Mouse (Mus musculus): ENCODE results near the gene Mical3. TPM values are rescaled to one million over a fixed set of nuclear protein-coding genes. Genes with fewer than 3 reads are reported as not detected.
"Not testable (repeated sequence)": the region's sequence is repeated elsewhere in the genome, so short reads cannot be mapped to it uniquely, and the experiment has no call there.

The Mical3 gene
- polyA plus RNA-seq, 1 experiment from 2014 or later = 27.4 TPM

- no peak overlapping the region for H3K4me2 ChIP-seq (replicated peaks; ENCODE audit: low read depth, low read length)
- no peak overlapping the region for H3K27ac ChIP-seq (ENCODE audit: low read depth, low read length)
- no peak overlapping the region for H3K4me3 ChIP-seq (ENCODE audit: low read depth, low read length)
- no peak overlapping the region for H3K9ac ChIP-seq (ENCODE audit: low read depth, low read length)
- no peaks in the 10 kb centered on the region for H3K36me3 ChIP-seq (ENCODE audit: control insufficient read depth, insufficient read depth, low read length)
- no peaks in the 10 kb centered on the region for H3K9me3 ChIP-seq (ENCODE audit: control insufficient read depth, low read length)
- DNase-seq (ENCODE audit: low spot score) (no peak), ATAC-seq (ENCODE audit: low FRiP score) (no peak)
- H3K27me3 ChIP-seq (ENCODE audit: control insufficient read depth, insufficient read depth, low read length) = no peaks in the 10 kb centered on the region
- H3K4me1 ChIP-seq (replicated peaks; ENCODE audit: control insufficient read depth, insufficient read depth, low read length) = no peaks in the 10 kb centered on the region
- WGBS = 84% methylated on average over 13 of the region's 13 CpGs
These were observed 219.4 kb downstream of the Mical3 start for GRCm38 (mm10) chr6:120911213-120912007.

GRCm38 (mm10) chr6:120909501-120909900 is 221.3 kb downstream of the Mical3 start:
- ATAC-seq (ENCODE audit: low FRiP score) (no peak), DNase-seq (ENCODE audit: low spot score) (no peak)
- Histone ChIP-seq H3K4me2 (replicated peaks; ENCODE audit: low read depth, low read length) (no peak overlapping the region), H3K9me3 (ENCODE audit: control insufficient read depth, low read length) (no peaks in the 10 kb centered on the region), H3K4me3 (ENCODE audit: low read depth, low read length) (no peak overlapping the region), H3K9ac (ENCODE audit: low read depth, low read length) (no peak overlapping the region), H3K27ac (ENCODE audit: low read depth, low read length) (no peak overlapping the region), H3K36me3 (ENCODE audit: control insufficient read depth, insufficient read depth, low read length) (no peaks in the 10 kb centered on the region), H3K27me3 (ENCODE audit: control insufficient read depth, insufficient read depth, low read length) (no peaks in the 10 kb centered on the region), H3K4me1 (replicated peaks; ENCODE audit: control insufficient read depth, insufficient read depth, low read length) (no peaks in the 10 kb centered on the region)
- WGBS = 85% methylated on average over 3 of the region's 3 CpGs

- DNase-seq (ENCODE audit: low spot score); ATAC-seq (ENCODE audit: low FRiP score); H3K27me3 ChIP-seq (ENCODE audit: control insufficient read depth, insufficient read depth, low read length); H3K9me3 ChIP-seq (ENCODE audit: control insufficient read depth, low read length); H3K27ac ChIP-seq (ENCODE audit: low read depth, low read length); H3K9ac ChIP-seq (ENCODE audit: low read depth, low read length); H3K4me2 ChIP-seq (replicated peaks; ENCODE audit: low read depth, low read length); H3K4me1 ChIP-seq (replicated peaks; ENCODE audit: control insufficient read depth, insufficient read depth, low read length); H3K4me3 ChIP-seq (ENCODE audit: low read depth, low read length); H3K36me3 ChIP-seq (ENCODE audit: control insufficient read depth, insufficient read depth, low read length): not testable (repeated sequence)
- 89% methylated on average over 9 of the region's 10 CpGs for WGBS
These were observed 222.8 kb downstream of the Mical3 start for GRCm38 (mm10) chr6:120907876-120908597.

GRCm38 (mm10) chr6:120906521-120906920 is 224.3 kb downstream of the Mical3 start:
- H3K4me1 ChIP-seq (replicated peaks; ENCODE audit: control insufficient read depth, insufficient read depth, low read length) = no peaks in the 10 kb centered on the region
- no peak for DNase-seq (ENCODE audit: low spot score)
- H3K9ac ChIP-seq (ENCODE audit: low read depth, low read length) = no peak overlapping the region
- H3K4me3 ChIP-seq (ENCODE audit: low read depth, low read length) = no peak overlapping the region
- whole genome bisulfite sequencing = 86% methylated on average over 6 of the region's 6 CpGs
- H3K9me3 ChIP-seq (ENCODE audit: control insufficient read depth, low read length) = no peaks in the 10 kb centered on the region
- no peak overlapping the region for H3K4me2 ChIP-seq (replicated peaks; ENCODE audit: low read depth, low read length)
- no peak overlapping the region for H3K27ac ChIP-seq (ENCODE audit: low read depth, low read length)
- no peak for ATAC-seq (ENCODE audit: low FRiP score)
- no peaks in the 10 kb centered on the region for H3K36me3 ChIP-seq (ENCODE audit: control insufficient read depth, insufficient read depth, low read length)
- no peaks in the 10 kb centered on the region for H3K27me3 ChIP-seq (ENCODE audit: control insufficient read depth, insufficient read depth, low read length)

- H3K4me2 ChIP-seq (replicated peaks; ENCODE audit: low read depth, low read length) = no peak overlapping the region
- no peak overlapping the region for H3K9ac ChIP-seq (ENCODE audit: low read depth, low read length)
- no peak overlapping the region for H3K27ac ChIP-seq (ENCODE audit: low read depth, low read length)
- H3K4me1 ChIP-seq (replicated peaks; ENCODE audit: control insufficient read depth, insufficient read depth, low read length) = no peaks in the 10 kb centered on the region
- WGBS = 76% methylated on average over 5 of the region's 5 CpGs
- ATAC-seq (ENCODE audit: low FRiP score) (no peak), DNase-seq (ENCODE audit: low spot score) (no peak)
- no peaks in the 10 kb centered on the region for H3K36me3 ChIP-seq (ENCODE audit: control insufficient read depth, insufficient read depth, low read length)
- H3K9me3 ChIP-seq (ENCODE audit: control insufficient read depth, low read length) = no peaks in the 10 kb centered on the region
- H3K27me3 ChIP-seq (ENCODE audit: control insufficient read depth, insufficient read depth, low read length) = no peaks in the 10 kb centered on the region
- H3K4me3 ChIP-seq (ENCODE audit: low read depth, low read length) = no peak overlapping the region
These were observed 225.7 kb downstream of the Mical3 start for GRCm38 (mm10) chr6:120905111-120905510.

GRCm38 (mm10) chr6:120903961-120904360 is 226.8 kb downstream of the Mical3 start:
- DNase-seq (ENCODE audit: low spot score) = no peak
- no peak overlapping the region for H3K27ac ChIP-seq (ENCODE audit: low read depth, low read length)
- no peak overlapping the region for H3K9ac ChIP-seq (ENCODE audit: low read depth, low read length)
- H3K4me3 ChIP-seq (ENCODE audit: low read depth, low read length) = no peak overlapping the region
- 89% methylated on average over 11 of the region's 11 CpGs for WGBS
- no peaks in the 10 kb centered on the region for H3K9me3 ChIP-seq (ENCODE audit: control insufficient read depth, low read length)
- H3K36me3 ChIP-seq (ENCODE audit: control insufficient read depth, insufficient read depth, low read length) = no peaks in the 10 kb centered on the region
- H3K4me1 ChIP-seq (replicated peaks; ENCODE audit: control insufficient read depth, insufficient read depth, low read length) = no peaks in the 10 kb centered on the region
- H3K4me2 ChIP-seq (replicated peaks; ENCODE audit: low read depth, low read length) = no peak overlapping the region
- ATAC-seq (ENCODE audit: low FRiP score) = no peak
- no peaks in the 10 kb centered on the region for H3K27me3 ChIP-seq (ENCODE audit: control insufficient read depth, insufficient read depth, low read length)

GRCm38 (mm10) chr6:120903450-120903912 is 227.3 kb downstream of the Mical3 start:
- Histone ChIP-seq H3K9me3 (ENCODE audit: control insufficient read depth, low read length) (no peaks in the 10 kb centered on the region), H3K4me3 (ENCODE audit: low read depth, low read length) (no peak overlapping the region), H3K4me1 (replicated peaks; ENCODE audit: control insufficient read depth, insufficient read depth, low read length) (no peaks in the 10 kb centered on the region), H3K27ac (ENCODE audit: low read depth, low read length) (no peak overlapping the region), H3K36me3 (ENCODE audit: control insufficient read depth, insufficient read depth, low read length) (no peaks in the 10 kb centered on the region), H3K4me2 (replicated peaks; ENCODE audit: low read depth, low read length) (no peak overlapping the region), H3K9ac (ENCODE audit: low read depth, low read length) (no peak overlapping the region), H3K27me3 (ENCODE audit: control insufficient read depth, insufficient read depth, low read length) (no peaks in the 10 kb centered on the region)
- DNase-seq (ENCODE audit: low spot score) = peak; percentile 36
- WGBS = 61% methylated on average over 5 of the region's 5 CpGs
- no peak for ATAC-seq (ENCODE audit: low FRiP score)

GRCm38 (mm10) chr6:120901776-120902645 is 228.8 kb downstream of the Mical3 start:
- no peaks in the 10 kb centered on the region for H3K36me3 ChIP-seq (ENCODE audit: control insufficient read depth, insufficient read depth, low read length)
- H3K4me1 ChIP-seq (replicated peaks; ENCODE audit: control insufficient read depth, insufficient read depth, low read length) = no peaks in the 10 kb centered on the region
- no peak overlapping the region for H3K4me2 ChIP-seq (replicated peaks; ENCODE audit: low read depth, low read length)
- no peak overlapping the region for H3K4me3 ChIP-seq (ENCODE audit: low read depth, low read length)
- no peak overlapping the region for H3K27ac ChIP-seq (ENCODE audit: low read depth, low read length)
- no peak overlapping the region for H3K9ac ChIP-seq (ENCODE audit: low read depth, low read length)
- WGBS = 90% methylated on average over 14 of the region's 14 CpGs
- no peaks in the 10 kb centered on the region for H3K27me3 ChIP-seq (ENCODE audit: control insufficient read depth, insufficient read depth, low read length)
- H3K9me3 ChIP-seq (ENCODE audit: control insufficient read depth, low read length) = no peaks in the 10 kb centered on the region
- DNase-seq (ENCODE audit: low spot score) = no peak
- no peak for ATAC-seq (ENCODE audit: low FRiP score)

Data from hindbrain, embryonic 11.5 days (tissue).